Mouse (Mus musculus): ENCODE measurements around the gene Wdr24.
"Not testable (repeated sequence)": the region's sequence is repeated elsewhere in the genome, so short reads cannot be mapped to it uniquely, and the experiment has no call there.

Wdr24 gene

DNA sequence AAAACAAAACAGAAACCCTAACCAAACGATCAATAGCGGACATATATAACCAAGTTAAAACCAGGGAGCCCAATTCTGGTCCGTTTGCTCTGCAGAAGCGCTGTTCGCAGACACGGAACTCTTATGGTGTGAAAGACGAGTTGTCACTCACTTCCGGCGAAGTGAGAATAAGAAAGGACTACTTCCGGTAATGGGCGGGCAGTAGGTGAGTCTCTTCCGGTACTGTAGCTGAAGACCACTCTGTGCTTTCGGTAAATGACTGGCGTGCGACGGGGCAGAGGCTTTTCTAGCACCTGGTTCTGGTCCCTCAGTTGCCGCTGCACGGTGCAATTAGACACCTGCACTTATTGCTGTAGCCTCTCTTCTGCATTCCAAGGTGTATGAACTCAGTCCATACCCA lies at the start of gene Wdr24:
TSS of gene Wdr24 (plus strand) at position 176 of the 400 bp plus-strand sequence.
- peak; percentile 85 to 89 for DNase-seq

DNA sequence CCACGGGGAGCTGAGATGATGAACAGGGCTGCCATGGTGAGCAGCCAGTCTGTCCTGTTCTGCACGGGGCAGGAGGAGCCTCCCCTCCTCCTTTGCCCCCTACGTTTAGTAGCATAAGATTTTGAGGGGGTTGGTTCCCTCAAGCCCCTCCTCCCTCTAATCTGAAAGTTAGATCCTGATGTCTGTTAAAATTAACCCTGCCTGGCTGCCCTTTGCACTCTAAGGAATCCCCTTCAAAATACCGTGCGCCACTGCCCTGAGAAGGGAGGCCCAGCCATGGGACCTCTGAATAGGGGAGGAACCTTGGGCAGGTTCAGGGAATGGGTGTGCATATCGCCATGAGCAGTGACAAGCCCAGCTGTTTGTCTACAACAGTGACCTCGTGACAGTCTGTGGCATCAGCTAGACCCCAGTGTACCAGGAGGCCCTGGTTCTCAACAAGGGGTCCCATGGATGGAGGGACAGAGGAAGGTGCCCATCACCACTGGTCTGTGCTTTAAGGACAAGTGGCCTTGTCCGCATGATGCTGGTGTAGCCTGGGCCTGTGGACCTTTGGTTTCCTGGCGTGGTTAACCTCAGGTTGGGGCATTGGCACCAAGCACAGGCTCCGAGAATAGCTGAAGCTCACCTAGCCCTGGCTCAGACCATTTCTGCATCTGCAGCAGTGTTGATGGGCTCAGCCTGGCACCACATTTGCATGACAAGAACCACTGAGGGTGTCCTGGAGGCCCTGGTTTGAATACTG lies 47.9 kb upstream of the Wdr24 start:
- DNase-seq = no peak

DNA sequence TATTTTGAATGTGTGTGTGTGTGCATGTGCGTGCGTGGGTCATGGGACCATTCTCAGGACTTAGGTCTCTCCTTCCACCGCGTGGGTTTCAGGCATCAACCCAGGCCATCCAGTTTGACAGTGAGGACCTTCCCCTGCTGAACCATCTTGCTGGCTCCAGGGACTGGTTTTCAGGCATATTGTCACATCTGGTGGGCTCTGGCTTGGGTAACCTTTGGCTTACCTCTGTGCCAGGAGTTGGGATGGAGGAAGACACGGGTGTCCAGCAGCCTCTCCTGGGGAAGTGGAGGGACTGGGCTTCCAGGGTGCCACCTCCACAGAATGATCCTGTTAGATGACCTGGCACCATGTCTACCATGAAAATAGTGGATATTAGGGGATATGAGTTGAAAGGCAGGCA lies 45.5 kb upstream of the Wdr24 start:
- DNase-seq = no peak

DNA sequence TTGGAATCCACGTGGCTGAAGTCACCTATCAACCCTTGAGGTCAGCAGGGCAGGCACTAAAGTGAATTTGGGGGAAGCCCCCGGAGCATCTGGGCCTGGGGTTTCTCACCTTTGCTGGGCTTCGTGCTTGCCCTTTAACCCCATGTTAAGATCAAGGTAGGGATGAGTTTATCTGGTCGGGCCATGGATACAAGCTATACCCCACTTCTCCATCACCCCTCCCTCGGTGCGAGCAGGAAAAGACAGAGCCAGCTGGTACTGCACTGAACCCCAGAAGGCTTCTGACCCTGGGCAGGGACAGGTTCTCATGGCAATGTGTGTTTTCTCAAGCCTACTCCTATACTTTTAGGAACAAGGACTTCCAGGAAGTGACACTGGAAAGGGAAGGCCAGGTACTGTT lies 42.1 kb upstream of the Wdr24 start:
- DNase-seq = no peak

DNA sequence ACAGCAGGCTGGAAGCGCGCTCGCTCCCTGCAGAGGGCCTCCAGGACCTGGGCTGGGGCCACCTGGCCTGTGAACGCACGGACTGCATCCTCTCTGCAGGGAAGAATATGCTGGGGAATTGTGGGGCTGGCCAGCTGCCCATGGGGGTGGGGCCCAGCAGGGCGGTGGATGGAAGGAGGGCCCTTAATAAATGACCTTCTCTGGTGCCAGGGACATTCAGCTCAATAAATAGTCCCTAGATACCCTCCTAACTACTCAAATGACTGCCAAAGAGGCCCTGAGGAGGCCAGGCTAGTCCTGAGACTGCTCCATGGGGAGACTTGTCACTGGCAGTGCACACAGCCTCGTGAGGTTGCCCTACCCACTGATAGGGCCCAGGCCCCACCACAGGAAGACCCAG lies 40.3 kb upstream of the Wdr24 start:
- peak; percentile 56 to 59 for DNase-seq

DNA sequence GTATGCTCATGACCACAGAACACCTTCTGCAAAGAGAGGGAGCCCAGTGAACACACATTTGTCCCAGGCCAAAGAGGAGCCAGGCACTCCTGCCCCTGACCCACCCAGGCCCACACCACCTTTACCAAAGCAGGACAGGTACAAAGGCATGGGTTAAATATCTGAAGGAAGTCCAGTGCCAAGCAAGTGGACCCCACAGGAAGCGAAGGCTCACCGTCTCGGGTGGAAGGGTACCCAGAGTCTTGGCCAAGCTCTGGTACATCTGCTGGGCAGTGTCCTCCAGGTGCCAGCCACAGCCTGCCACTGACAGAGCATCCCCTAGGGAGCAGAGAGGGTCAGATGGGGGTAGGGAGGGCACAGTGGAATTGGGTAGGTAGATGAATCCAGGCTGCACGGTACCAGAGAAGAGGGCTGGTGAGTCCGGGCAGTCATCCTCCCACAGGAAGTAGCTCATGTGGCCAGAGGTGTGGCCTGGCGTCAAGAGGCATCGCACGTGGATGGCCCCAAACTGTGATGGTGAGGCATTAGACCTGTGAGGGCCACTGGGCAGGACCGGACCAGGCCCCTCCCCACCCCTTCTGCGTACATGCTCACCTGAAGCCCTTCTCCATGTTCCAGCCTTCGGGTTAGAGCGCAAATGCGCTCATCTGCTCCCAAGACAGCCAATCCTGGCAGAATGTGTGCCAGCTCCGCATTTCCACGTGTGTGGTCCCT lies 39.4 kb upstream of the Wdr24 start:
- no peak for DNase-seq

DNA sequence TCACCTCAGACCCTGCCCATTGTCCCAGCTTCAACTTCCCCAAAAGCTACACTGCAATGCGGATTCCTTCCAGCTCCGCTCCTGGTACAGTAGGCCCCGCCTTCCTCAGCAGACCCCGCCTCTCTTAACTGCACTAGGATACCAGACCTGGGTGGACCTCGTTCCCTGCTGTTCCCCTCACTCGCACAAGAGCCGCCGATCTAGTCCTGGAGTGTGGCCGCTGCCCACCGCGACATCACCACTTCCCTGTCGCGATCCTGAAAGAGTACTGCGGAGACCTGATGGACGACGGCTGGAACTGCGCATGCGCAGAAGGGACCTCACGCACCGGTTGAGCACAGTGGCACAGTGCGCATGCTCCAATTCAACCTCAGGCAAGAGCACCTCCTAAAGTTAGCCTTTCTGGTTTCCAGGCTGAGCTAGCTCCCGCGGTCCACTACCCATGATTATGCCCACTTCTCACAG lies 38.1 kb upstream of the Wdr24 start, which contains the start of gene Haghl:
TSS of gene Haghl (minus strand) at position 393 of the 465 bp plus-strand sequence.
- DNase-seq = peak; percentile 98

DNA sequence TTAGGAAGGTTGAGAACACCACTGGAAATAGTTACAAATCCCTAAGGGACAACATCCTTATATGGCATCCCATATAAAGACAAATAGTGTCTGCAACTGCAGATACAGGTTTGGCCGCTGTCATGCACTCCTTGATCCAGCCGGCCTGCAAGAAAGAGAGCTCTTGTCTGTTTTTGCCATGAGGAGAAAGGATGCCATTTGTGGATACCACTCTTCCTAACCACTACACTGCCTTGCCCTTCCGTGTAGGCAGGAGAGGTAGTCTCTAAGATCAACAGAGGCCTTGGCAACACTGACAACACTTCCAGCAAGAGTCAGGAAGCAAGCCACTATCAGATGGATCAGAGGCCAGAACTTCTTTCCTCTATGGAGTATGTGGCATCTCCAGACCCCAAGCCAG lies 37.1 kb upstream of the Wdr24 start, which contains the start of gene Ccdc78:
TSS of gene Ccdc78 (plus strand) at position 301 of the 400 bp plus-strand sequence.
- no peak for DNase-seq

DNA sequence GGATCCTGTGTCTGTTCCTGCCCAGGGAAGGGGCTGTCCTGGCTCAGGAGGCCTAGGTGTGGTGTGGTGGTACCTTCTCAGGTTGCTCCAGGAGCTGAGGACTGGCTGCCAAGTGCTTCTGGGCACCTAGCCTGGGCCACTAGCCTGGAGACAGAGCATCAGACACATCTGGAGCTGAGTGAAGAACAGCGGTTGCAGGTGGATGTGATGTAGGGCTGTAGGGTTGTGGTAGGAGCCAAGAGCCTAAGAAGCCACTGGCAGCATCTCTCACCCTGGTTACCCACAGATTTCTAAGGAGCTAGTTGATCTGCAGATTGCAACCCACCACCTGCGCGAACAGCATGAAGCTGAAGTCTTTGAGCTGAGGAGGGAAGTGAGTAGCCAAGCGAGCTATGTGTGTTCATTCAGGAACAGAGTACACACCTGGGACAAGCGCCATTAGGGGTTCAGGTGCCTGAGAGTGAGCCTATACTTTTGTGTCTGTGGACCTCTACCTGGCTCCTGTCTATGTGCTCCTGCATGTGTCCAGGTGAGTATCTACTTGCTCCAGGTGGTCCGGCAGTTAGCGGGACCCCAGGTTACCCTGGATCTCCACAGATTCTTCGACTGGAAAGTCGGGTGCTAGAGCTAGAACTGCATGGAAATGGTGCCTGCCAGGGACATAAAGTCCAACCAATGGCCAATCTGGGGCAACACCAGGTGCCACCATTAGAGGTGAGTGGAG lies 36.5 kb upstream of the Wdr24 start:
- no peak for DNase-seq

DNA sequence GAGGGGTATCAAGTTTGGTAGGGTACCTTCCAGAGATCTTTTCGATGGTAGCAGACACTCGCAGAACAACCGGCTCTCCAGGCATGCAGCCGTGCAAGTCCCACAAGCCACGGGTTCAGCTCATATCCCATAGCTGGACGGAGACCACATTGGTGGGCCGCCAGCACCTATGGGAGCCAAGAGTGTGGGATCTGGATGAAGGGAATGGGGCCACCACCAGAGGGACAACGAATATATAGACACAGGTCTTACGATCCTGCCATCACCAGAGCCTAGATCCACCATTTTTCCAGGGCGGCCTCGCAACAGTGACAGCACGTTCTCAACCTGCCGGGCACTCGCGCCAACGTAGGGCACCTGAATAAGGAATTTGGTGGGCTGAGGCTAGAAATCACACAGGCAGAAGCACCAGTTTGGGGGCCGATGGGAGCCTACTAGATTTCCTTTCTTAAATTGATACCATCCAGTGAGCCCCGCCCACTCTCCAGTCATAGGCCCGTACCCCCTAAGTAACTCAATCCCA lies 32.0 kb upstream of the Wdr24 start:
- DNase-seq = peak in 1 of 2 experiments; percentile 55

DNA sequence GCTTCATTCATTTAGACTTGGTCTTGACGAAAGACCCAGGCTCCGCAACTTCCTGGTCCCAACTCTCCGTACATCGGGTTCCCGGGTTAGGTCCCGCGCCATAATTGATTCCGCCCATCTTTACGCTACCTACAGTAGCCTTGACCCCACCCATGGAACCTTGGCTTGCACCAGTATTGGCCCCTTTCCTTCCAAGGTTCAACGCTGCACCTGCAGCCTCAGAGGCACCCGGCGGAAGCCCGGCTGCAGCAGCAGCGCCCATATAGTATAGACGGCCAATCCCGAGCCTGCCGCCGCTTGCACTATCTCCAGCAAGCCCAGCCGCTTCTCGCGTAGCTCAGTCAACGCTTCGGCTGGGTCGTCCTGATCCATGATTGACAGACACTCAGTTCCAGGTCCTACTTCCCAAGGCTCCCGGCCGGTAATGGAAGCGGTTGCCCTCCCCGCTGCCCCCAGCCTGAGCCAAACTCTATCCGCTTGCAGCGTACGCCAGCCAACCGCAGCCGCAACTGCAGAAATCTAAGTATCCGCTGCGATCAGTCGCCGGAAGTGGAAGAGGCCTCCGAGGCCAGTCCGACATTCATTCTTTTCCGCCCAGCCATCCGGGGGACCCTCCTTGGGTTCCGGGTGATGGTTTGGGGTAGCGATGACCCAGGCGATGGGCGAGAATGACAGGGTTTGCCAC lies 31.4 kb upstream of the Wdr24 start:
- DNase-seq = peak; percentile 94

DNA sequence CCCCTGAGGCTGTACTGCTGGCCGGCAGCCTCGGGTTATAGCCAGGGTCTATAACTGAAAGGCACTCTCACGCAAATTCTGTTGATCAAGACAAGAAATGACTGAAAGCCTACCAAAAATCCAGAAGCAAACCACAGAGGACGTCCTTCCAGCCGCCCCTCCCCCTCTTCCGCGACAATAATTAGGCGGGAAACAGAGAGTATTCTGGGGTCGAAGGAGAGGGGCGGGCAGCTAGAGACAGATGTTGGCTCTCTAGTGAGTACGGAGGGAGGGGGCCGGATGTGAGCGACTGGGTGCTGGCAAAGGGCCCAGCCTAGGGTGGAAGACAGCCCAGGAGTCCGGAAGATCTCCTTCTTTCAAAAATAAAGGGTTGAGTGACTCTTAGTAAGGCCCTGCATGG lies 30.8 kb upstream of the Wdr24 start, which contains the start of gene Fam173a:
TSS of gene Fam173a (minus strand) at position 287 of the 400 bp plus-strand sequence.
- peak; percentile 65 to 73 for DNase-seq

DNA sequence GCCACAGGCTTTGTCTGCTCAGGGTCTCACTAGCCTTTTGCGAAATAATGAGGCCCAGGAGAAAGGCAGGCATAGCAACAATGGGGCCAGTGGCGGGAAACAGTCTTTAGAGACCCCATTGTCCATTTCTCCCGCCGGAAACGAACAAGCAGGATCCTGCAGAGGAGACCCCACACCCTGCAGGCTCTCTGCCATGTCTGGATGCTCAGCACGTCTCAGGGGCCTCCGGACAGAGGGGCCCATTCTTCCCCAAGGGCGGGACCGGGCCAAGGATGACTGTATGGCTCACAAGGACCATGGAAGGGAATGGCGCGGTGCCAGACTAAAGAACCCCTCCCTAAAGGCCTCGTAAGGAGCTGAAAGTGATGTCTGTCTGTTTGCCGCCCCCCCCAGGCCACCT lies 29.2 kb upstream of the Wdr24 start:
- DNase-seq = no peak

DNA sequence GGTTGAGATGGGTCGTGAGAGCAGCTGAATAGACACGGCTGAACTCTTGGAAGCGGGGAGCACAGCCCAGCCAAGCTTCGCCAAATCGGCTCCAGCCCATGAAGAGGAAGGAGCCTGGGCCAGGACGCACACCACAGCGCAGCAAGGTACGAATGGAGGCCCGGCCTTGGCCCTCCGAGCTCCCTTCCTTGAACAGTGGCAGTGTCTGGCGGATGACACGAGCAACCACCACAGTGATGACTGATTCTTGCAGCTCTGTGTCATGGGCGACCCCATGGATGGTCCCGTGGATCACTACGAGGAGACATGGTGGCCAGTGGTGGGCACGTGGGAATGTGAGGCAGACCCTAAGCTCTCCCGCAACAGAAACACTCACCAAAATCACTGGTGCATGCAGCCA lies 28.4 kb upstream of the Wdr24 start:
- no peak for DNase-seq

DNA sequence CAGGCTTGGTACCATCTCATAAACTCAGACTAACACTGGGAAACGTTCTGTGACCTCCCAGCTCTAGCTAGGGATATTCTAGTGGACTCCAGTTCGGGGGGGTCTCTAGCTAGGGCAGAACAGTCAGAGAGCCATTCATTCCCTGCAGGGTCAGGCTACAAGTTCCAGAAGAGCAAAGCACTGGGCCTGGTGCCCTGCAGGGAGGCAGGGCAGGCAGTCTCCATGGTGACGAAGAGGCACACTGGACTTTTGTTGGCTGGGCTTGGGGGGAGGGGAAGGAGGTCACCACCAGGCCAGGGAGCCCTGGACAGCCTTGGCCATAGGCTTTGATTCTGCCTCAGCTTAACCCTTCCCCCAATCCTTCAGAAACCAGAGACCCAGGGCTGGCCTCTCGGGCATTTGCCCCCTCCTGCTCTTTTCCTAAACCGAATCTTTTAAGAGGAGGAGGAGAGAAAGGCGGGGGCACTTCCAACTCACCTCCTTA lies 27.8 kb upstream of the Wdr24 start, which contains the start of gene AC134908.4:
TSS of gene AC134908.4 (minus strand) at position 51 of the 484 bp plus-strand sequence.
- no peak for DNase-seq

DNA sequence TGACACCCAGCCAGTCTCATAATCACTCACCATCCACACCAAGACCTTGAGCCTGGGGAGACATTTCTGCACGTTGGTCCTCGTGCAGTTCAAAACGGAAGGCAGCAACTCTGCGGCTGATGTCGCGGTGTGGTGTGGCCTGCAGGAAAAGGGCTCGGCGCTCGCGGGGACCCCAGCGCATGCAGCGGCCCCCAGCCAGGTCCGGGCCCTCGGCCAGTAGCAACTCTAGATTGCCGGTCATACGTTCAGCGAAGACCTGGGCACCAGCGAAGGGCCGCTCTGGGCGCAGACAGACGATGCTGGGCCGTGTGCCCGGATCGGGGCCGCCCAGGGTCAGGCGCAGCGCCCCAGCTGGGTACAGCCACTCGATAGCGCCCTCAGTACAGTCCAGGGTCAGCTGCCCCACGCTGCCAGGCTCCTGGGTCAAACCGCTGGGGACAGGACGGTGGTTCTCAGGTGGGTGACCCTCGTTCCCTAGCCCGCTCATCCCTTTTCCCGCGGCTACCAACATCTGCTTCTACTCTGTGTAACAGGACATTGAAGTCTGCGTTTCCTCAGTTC lies 27.1 kb upstream of the Wdr24 start:
- no peak for DNase-seq

DNA sequence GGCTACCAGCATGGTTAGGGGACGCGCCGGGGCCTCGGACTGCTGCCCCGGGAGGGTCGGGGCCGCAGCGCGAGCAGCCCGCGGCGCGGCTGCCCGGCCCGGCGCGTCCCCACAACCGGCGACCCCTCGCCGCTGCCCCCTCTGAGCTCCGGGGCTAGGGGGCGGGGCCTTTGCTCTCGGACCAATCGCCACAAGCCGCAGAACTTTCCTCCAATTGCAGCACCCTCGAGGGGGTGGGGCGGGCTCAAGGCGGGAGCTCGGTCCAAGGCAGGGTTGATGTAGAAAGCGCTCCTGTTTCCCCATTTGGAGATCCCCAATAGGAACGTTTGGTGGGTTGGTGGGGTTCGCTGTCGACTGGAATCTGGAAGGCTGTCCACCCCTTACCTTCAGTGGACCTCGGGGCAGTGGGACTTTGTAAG lies 26.5 kb upstream of the Wdr24 start, which contains the start of gene Metrn:
TSS of gene Metrn (minus strand) at position 186 of the 419 bp plus-strand sequence.
- peak; percentile 73 to 81 for DNase-seq

DNA sequence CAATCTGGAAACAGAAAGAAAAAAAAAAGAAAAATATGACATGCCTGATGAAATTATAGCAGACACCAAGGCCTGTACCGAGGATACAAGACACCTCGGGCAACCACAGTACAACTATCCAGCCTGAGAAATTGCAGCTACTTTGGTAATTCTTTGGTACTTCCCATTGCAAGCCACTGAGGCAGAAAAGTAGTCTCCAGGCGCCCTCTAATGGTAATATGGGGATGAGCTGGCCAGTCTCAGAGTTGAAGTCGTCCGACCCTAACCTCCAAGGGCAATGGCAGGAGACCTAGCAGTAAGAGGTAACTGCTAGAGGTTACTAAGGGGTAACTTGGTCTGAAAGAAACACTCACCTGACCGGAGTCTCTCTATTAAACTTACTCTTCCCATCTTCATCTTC lies 22.4 kb upstream of the Wdr24 start:
- peak; percentile 78 to 80 for DNase-seq

DNA sequence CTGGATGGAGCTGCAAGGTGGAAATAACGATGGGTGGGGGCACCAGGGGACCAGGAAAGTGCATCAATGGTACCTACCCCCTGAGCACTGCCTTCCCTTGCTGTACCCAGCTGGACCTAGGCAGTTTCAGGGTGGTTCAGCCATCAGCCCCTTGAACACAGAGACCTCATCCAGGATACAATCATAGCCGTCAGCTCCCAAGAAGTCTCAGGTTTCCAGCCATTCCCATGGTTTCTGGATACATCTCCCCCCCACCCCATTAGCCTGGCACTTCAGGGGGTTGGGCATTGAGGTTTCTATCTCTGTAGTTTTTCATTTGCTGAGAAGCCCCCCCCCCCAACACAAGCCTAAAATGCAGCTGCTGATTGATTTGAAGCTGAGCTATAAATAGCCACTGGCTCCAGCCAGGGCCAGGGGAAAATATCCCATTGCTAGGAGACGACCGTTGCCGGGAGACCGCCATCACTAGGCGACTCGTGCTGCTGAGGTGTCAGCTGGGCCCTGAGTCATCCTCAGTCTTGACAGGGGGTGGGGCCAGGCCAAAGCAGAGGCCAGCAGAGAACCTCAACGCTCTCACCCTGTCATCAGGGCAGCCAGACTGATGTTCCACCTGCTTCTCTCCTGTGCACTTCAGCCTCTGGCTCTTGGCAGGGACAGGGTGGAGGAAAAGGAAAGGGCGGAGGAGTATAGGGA lies 20.5 kb upstream of the Wdr24 start:
- peak; percentile 59 to 77 for DNase-seq

DNA sequence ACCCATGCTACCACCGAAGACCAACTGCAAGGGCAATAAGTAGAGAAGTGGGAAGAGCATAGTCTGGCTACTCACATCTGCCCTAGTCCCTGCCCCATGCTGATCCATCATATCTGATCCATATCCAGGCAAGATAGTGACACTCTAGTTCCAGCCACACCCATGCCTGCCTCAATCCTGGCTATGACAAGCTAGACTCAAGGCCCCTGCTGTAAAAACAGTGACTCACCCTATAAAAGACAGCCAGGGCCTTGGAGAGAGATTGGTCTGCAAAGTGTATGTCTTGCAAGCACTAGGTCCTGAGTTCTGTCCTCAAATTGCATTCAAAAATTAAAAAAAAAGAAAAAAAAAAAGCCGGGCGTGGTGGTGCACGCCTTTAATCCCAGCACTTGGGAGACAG lies 16.9 kb upstream of the Wdr24 start:
- no peak for DNase-seq

DNA sequence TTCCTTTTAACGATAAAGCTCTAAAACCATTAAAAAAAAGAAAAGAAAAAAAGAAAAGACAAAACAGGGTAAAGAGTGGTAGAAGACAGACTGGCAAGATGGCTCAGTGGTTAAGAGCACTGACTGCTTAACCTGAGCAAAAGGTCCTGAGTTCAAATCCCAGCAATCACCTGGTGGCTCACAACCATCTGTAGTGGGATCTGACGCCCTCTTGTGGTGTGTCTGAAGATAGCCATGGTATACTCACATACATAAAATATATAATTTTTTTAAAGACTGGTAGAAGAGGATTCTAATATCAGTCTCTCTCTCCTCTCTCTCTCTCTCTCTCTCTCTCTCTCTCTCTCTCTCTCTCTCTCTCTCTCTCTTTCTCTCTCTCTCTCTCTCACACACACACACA lies 16.0 kb upstream of the Wdr24 start:
- not testable (repeated sequence) for DNase-seq
